Mouse (Mus musculus) retina, postnatal 7 days (tissue): ENCODE measurements at regions not wholly inside any gene's neighbourhood (a gene's known extent, or its start where the extent isn't known, plus 50 kb on each side); places are given as distances from the start of the nearest gene placed in this dataset.
"Not testable (repeated sequence)": the region's sequence is repeated elsewhere in the genome, so short reads cannot be mapped to it uniquely, and the experiment has no call there.

Experiments used
- DNase-seq: peaks from one replicate; pipeline ENCODE4 v3.0.0-alpha.2; 2012; ENCODE audit warnings: low read depth, low spot score

GRCm38 (mm10) chr3:147852830-147853229 is 1000.7 kb downstream of the Ttll7 start:
- no peak for DNase-seq

GRCm38 (mm10) chr3:147841357-147841756 is 989.2 kb downstream of the Ttll7 start:
- DNase-seq: no peak

GRCm38 (mm10) chr3:147838816-147839215 is 986.6 kb downstream of the Ttll7 start:
- no peak for DNase-seq

- DNase-seq: no peak
Measured at GRCm38 (mm10) chr3:147835716-147836115, 983.5 kb downstream of the Ttll7 start.

GRCm38 (mm10) chr3:147825337-147825736 is 973.2 kb downstream of the Ttll7 start:
- DNase-seq: no peak

GRCm38 (mm10) chr3:147824451-147824850 is 972.3 kb downstream of the Ttll7 start:
- DNase-seq: no peak

- DNase-seq: no peak
Measured at GRCm38 (mm10) chr3:147814080-147814650, 962.0 kb downstream of the Ttll7 start.

- DNase-seq: no peak
Measured at GRCm38 (mm10) chr3:147802546-147802945, 950.4 kb downstream of the Ttll7 start.

- no peak for DNase-seq
Measured at GRCm38 (mm10) chr3:147796524-147796923, 944.4 kb downstream of the Ttll7 start.

GRCm38 (mm10) chr3:147795116-147795515 is 942.9 kb downstream of the Ttll7 start:
- no peak for DNase-seq

GRCm38 (mm10) chr3:147786555-147786954 is 934.4 kb downstream of the Ttll7 start:
- no peak for DNase-seq

GRCm38 (mm10) chr3:147750842-147751191 is 898.6 kb downstream of the Ttll7 start:
- no peak for DNase-seq

GRCm38 (mm10) chr3:147749939-147750841 is 898.0 kb downstream of the Ttll7 start:
- no peak for DNase-seq

- DNase-seq: no peak
Measured at GRCm38 (mm10) chr3:147749442-147749841, 897.3 kb downstream of the Ttll7 start.

GRCm38 (mm10) chr3:147736673-147737439 is 884.7 kb downstream of the Ttll7 start:
- DNase-seq: no peak

GRCm38 (mm10) chr3:147716391-147716790 is 864.2 kb downstream of the Ttll7 start:
- no peak for DNase-seq

- no peak for DNase-seq
Measured at GRCm38 (mm10) chr3:147707401-147707801, 855.2 kb downstream of the Ttll7 start.

- DNase-seq: no peak
Measured at GRCm38 (mm10) chr3:147683730-147684129, 831.6 kb downstream of the Ttll7 start.

- no peak for DNase-seq
Measured at GRCm38 (mm10) chr3:147680299-147680698, 828.1 kb downstream of the Ttll7 start.

- DNase-seq: no peak
Measured at GRCm38 (mm10) chr3:147662572-147662971, 810.4 kb downstream of the Ttll7 start.

GRCm38 (mm10) chr3:147652849-147653248 is 800.7 kb downstream of the Ttll7 start:
- no peak for DNase-seq

- DNase-seq: not testable (repeated sequence)
Measured at GRCm38 (mm10) chr3:147635486-147635885, 783.3 kb downstream of the Ttll7 start.
